Mouse (Mus musculus) CD4-positive naive resting alpha-beta T cell, adult 57 days (primary cell): ENCODE data around the gene Mpdz. TPM values are rescaled to one million over a fixed set of nuclear protein-coding genes. Genes with fewer than 3 reads are reported as not detected.

Experiments used
- total RNA-seq: library from RNA; stranded (reverse); gene quantifications from one replicate; pipeline ENCODE4 v1.2.4, GENCODE M21; 2023

Gene Mpdz
- 1.6 TPM for total RNA-seq

DNA sequence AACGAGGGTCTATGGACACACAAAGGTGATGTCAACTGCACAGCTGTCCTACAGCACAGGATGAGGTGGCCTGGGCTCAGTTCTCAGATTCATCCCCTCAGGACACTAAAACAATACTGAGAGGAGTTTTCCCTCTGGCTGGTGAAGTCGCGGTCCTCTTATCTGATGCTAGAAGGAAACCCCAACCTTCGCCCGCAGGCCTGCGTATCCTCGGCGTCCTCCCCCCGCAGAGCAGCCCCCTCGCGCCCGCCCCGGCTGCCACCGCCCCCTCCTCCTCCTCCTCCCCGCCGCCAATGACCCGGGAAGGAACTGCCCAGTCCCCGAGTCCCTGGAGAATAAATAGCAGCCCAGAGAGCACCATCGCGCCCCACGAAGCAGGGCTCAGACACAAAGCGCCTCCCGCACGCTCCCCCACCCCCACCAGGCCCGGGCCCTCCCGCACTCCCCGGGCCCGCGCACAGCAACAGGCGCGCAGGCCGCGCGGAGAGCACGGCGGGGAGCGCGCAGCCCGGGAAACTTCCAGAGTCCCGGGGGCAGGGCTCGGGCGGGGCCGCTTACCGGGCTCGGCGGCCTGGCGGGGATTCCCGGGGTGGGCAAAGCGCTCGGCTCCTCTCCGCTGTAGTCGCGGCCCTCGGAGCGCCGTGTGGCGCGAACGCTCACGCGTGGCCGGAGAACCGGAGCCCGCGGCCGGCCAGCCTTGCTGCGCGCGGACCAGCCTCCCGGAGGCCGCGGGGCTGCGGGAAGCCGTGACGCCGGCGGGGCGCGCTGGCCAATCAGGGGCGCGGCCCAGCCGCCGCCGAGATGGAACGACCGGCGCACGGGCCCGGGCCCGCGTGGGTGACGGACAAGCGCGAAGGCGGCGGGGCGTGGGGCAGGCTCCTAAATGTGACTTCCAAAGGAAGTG is at the start of gene Mpdz:
TSS of gene Mpdz (minus strand) at position 738 of the 904 bp plus-strand sequence.

